Mouse (Mus musculus): ENCODE measurements around the gene Bach2. TPM values are rescaled to one million over a fixed set of nuclear protein-coding genes. Genes with fewer than 3 reads are reported as not detected.

Bach2 gene
- total and polyA plus RNA-seq, 2 experiments from 2014 or later = 16.0 to 19.0 TPM

DNA sequence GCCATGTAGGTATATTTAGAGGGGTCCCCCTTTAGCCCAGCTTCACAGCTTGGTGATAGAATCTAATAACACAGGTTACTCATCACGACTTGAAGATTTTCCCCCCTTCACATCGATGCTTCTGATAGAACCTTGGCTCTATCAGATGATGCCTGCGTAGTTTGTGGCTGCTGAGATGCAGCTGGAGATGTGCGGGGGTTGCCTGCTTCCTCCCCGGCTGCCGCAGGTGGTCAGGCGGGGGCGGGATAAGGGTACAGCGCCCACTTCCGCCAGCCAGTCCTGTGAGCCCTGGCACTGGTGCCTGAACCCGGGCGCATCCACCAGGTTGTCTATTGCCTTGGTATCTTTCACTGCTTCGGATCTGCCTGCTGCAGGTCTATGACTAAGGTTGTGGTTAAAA lies 19.5 kb downstream of the Bach2 start:
- no peak for TF ChIP-seq CTCF (IDR thresholded peaks at IDR 0.05; ENCODE audit: low read depth)
- no peak overlapping the region for H3K9ac ChIP-seq
- 92% methylated on average over 13 of the region's 13 CpGs for WGBS
- 0 out of 2 replicates have a peak, but pooled peaks cover 4% of the 10 kb centered on the region for H3K36me3 ChIP-seq (ENCODE audit: insufficient read depth)
- no peak overlapping the region for H3K27ac ChIP-seq (ENCODE audit: low read depth, low read length)
- H3K27me3 ChIP-seq (ENCODE audit: insufficient read depth, low read length) = no peaks in the 10 kb centered on the region
- no peaks in the 10 kb centered on the region for H3K4me1 ChIP-seq (ENCODE audit: insufficient read depth)
- DNase-seq (no peak), ATAC-seq (no peak)
- H3K4me3 ChIP-seq (ENCODE audit: low read depth, low read length) = no peak overlapping the region
- H3K9me3 ChIP-seq (ENCODE audit: low read length) = no peaks in the 10 kb centered on the region
- H3K4me2 ChIP-seq (ENCODE audit: low read depth) = no peak overlapping the region

DNA sequence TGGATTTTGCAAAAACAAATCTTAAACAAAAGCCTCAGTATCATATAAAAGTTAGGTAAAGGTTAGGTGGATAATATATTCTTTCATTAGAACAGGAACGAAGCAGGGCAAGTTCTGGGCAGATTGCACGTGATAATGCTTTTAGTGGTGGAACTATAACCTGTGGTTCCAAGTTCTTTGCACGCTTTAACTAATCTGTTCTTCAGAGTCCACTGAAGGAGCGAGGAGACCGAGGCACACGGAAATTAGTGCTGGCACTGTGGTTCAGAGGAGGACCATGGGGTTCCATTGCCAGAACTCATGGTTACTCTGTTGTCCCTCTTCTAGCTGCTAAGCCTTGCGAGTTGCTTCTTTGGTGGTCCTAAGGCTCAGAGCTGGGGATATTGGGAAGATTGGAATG lies 20.0 kb downstream of the Bach2 start:
- no peak overlapping the region for H3K4me2 ChIP-seq (ENCODE audit: low read depth)
- ATAC-seq = no peak
- no peaks in the 10 kb centered on the region for H3K27me3 ChIP-seq (ENCODE audit: insufficient read depth, low read length)
- 0 out of 2 replicates have a peak, but pooled peaks cover 4% of the 10 kb centered on the region for H3K36me3 ChIP-seq (ENCODE audit: insufficient read depth)
- WGBS = 94% methylated on average over 7 of the region's 7 CpGs
- no peak overlapping the region for H3K27ac ChIP-seq (ENCODE audit: low read depth, low read length)
- H3K9ac ChIP-seq = no peak overlapping the region
- TF ChIP-seq CTCF (IDR thresholded peaks at IDR 0.05; ENCODE audit: low read depth) = no peak
- no peak overlapping the region for H3K4me3 ChIP-seq (ENCODE audit: low read depth, low read length)
- H3K4me1 ChIP-seq (ENCODE audit: insufficient read depth) = no peaks in the 10 kb centered on the region
- no peak for DNase-seq
- H3K9me3 ChIP-seq (ENCODE audit: low read length) = no peaks in the 10 kb centered on the region

DNA sequence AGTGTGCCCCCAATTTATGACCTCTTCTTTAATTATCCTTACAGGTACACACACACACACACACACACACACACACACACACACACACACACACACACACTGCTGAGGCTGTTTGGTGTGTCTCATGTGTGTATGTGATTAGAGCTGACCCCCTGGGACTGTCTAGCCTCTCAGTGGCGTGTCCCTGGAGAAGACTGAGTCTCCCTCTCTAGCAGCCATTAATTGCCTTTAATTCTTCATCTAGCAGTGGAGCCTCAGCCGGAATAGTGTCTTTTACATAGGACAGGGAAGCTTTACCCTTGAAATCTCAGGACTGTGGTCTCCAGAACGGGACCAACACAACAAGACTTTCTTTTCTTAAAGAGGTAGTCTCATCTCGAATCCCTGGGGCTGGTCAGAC lies 22.3 kb downstream of the Bach2 start:
- ATAC-seq = no peak
- 75% methylated on average over 4 of the region's 4 CpGs for WGBS
- H3K27me3 ChIP-seq (ENCODE audit: insufficient read depth, low read length) = no peaks in the 10 kb centered on the region
- no peak for TF ChIP-seq CTCF (IDR thresholded peaks at IDR 0.05; ENCODE audit: low read depth)
- H3K4me2 ChIP-seq (ENCODE audit: low read depth) = no peak overlapping the region
- H3K9ac ChIP-seq = no peak overlapping the region
- H3K4me3 ChIP-seq (ENCODE audit: low read depth, low read length) = no peak overlapping the region
- H3K4me1 ChIP-seq (ENCODE audit: insufficient read depth) = no peaks in the 10 kb centered on the region; the same call in 1 of the 2 replicates
- no peak for DNase-seq
- no peaks in the 10 kb centered on the region for H3K9me3 ChIP-seq (ENCODE audit: low read length)
- H3K27ac ChIP-seq (ENCODE audit: low read depth, low read length) = no peak overlapping the region
- H3K36me3 ChIP-seq (ENCODE audit: insufficient read depth) = 0 out of 2 replicates have a peak, but pooled peaks cover 4% of the 10 kb centered on the region

DNA sequence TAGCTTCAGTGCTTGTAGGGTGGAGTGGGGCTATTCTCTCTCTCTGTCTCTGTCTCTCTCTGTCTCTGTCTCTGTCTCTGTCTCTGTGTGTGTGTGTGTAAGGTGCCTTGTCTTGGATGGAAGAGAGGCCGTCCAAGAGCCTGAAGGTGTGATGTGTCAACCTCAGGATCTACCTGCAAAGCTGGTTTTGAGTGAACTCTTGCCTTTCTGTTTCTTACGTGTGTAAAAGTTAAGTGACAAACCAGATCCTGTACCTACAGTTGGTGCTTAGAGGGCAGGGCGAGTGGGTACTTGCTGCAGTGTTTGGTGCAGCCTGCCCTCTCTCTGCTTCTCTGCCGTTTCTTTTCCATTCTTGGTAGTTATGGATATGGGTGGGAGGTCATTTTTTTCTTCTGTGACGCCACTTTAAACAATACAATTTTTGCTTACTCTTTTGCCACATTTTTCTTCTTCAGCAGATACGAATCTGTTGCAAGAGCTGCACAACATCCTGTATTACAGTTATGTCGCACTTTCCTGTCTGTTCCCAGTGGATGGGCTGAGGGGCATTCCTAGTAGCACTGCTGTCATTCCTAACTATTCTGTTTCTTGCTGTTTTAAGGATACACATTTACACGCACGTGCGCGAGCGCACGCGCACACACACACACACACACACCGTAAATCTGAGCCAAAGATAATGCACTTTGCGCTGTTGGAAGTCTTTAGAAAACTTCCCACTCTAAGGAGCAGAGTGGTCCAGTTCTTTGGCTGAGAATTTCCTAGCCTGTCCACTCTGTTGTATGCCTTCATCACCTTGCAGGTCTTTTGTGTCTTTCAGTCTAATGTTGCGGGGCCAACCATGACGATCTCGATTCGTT lies 24.5 kb downstream of the Bach2 start:
- WGBS = 81% methylated on average over 20 of the region's 20 CpGs
- no peak for DNase-seq

DNA sequence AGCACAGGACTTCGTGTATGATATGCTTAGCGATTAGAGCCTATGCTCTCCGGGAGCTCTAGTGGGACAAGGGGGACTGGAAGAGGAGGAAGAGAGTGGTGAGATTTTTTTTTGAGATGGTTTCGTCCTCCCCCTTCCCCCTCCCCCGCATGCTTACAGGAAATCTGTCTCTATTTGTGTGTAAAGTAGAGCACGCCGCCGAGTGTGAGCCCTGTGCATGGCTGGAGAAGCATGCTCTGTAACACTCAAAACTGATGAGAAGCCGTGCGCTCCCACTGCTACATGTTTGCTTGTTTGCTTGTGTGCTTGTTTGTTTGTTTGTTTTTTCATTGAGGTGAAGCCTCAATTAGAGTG lies 25.1 kb downstream of the Bach2 start:
- no peak overlapping the region for H3K9ac ChIP-seq
- 0 out of 2 replicates have a peak, but pooled peaks cover 4% of the 10 kb centered on the region for H3K36me3 ChIP-seq (ENCODE audit: insufficient read depth)
- H3K27me3 ChIP-seq (ENCODE audit: insufficient read depth, low read length) = no peaks in the 10 kb centered on the region
- H3K9me3 ChIP-seq (ENCODE audit: low read length) = no peaks in the 10 kb centered on the region
- H3K27ac ChIP-seq (ENCODE audit: low read depth, low read length) = no peak overlapping the region
- no peaks in the 10 kb centered on the region; the same call in 1 of the 2 replicates for H3K4me1 ChIP-seq (ENCODE audit: insufficient read depth)
- no peak for ATAC-seq
- 55% methylated on average over 10 of the region's 10 CpGs for WGBS
- DNase-seq = no peak
- no peak for TF ChIP-seq CTCF (IDR thresholded peaks at IDR 0.05; ENCODE audit: low read depth)
- no peak overlapping the region for H3K4me3 ChIP-seq (ENCODE audit: low read depth, low read length)
- H3K4me2 ChIP-seq (ENCODE audit: low read depth) = no peak overlapping the region

More for the DNA sequence above, 24.5 kb downstream of the Bach2 start:
- Histone ChIP-seq H3K27me3 (ENCODE audit: insufficient read depth, low read length) (no peaks in the 10 kb centered on the region), H3K4me1 (ENCODE audit: insufficient read depth) (no peaks in the 10 kb centered on the region; the same call in 1 of the 2 replicates), H3K4me3 (ENCODE audit: low read depth, low read length) (no peak overlapping the region), H3K9ac (no peak overlapping the region), H3K9me3 (ENCODE audit: low read length) (no peaks in the 10 kb centered on the region), H3K36me3 (ENCODE audit: insufficient read depth) (0 out of 2 replicates have a peak, but pooled peaks cover 4% of the 10 kb centered on the region), H3K4me2 (ENCODE audit: low read depth) (no peak overlapping the region), H3K27ac (ENCODE audit: low read depth, low read length) (no peak overlapping the region)
- TF ChIP-seq CTCF (IDR thresholded peaks at IDR 0.05; ENCODE audit: low read depth) = no peak
- ATAC-seq = no peak

DNA sequence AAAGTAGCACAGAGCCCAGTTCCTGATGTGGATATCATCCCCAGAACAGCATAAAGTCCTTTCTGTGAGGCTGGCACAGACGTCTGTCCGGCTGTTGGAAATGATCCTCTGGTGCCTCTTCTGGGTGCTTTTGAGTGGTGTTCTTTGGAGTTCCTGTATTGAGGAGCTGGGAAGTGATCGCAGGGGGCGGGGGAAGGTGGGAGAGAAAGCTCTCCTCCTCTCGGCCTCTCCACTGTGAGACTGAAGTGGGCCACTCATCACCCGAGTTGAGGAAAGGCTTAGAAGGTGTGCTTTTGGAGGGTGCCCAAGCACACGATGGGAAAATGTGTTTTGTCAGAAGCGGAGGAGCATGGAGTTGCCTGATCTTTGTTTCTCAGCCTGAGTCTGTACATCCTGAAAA lies 26.3 kb downstream of the Bach2 start:
- Histone ChIP-seq H3K4me1 (ENCODE audit: insufficient read depth) (no peaks in the 10 kb centered on the region; the same call in 1 of the 2 replicates), H3K27me3 (ENCODE audit: insufficient read depth, low read length) (no peaks in the 10 kb centered on the region), H3K27ac (ENCODE audit: low read depth, low read length) (no peak overlapping the region), H3K9ac (no peak overlapping the region), H3K36me3 (ENCODE audit: insufficient read depth) (no peaks in the 10 kb centered on the region), H3K4me3 (ENCODE audit: low read depth, low read length) (no peak overlapping the region), H3K4me2 (ENCODE audit: low read depth) (no peak overlapping the region), H3K9me3 (ENCODE audit: low read length) (no peaks in the 10 kb centered on the region)
- ATAC-seq (no peak), DNase-seq (no peak)
- TF ChIP-seq CTCF (IDR thresholded peaks at IDR 0.05; ENCODE audit: low read depth) = no peak
- WGBS = 66% methylated on average over 8 of the region's 8 CpGs

DNA sequence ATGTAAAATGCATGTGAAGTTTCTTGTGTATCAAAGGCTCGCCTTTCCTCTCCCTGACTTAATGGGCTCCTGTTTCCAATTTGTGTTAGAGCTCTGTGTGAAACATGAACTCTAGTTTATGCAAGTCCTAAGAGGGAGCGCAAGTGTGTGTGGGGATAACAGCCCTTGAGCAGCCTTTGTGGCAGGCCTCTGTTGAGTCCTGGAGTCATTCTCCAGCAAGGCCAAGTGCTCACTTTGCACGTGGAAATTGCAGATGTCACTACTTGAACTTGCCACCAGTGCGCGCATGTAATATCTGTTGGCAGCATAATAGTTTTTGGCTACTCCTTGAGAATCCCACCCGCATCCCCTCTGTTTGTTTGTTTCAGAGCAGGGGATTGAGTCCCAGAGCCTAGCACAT lies 28.1 kb downstream of the Bach2 start:
- Histone ChIP-seq H3K4me2 (ENCODE audit: low read depth) (no peak overlapping the region), H3K27ac (ENCODE audit: low read depth, low read length) (no peak overlapping the region), H3K4me3 (ENCODE audit: low read depth, low read length) (no peak overlapping the region), H3K36me3 (ENCODE audit: insufficient read depth) (no peaks in the 10 kb centered on the region), H3K4me1 (ENCODE audit: insufficient read depth) (no peaks in the 10 kb centered on the region; the same call in 1 of the 2 replicates), H3K9ac (no peak overlapping the region), H3K27me3 (ENCODE audit: insufficient read depth, low read length) (no peaks in the 10 kb centered on the region), H3K9me3 (ENCODE audit: low read length) (no peaks in the 10 kb centered on the region)
- 54% methylated on average over 6 of the region's 6 CpGs for WGBS
- ATAC-seq (no peak), DNase-seq (no peak)
- TF ChIP-seq CTCF (IDR thresholded peaks at IDR 0.05; ENCODE audit: low read depth) = no peak
